Mouse (Mus musculus): ENCODE measurements at regions not wholly inside any gene's neighbourhood (a gene's known extent, or its start where the extent isn't known, plus 50 kb on each side); places are given as distances from the start of the nearest gene placed in this dataset.

DNA sequence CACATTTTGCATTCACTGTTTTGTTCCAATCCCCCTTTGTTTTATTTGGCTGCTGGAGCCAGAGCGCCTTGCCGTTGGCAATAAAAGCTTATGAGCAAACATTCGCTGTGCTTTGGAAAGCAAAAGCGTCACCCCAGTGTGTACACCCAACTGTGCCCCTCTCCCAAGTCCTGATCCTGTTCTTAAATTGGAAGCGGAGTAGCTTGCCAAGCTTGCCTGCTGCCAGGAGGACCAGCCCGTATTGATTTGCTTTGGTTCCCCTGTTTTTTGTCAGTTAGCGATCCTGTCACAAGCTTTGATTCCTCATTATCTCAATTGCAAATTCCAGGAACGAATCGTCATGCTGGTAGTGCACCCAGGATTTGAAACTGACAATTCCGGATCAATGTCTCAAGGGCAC lies 917.5 kb downstream of the Olfm4 start:
- H3K4me3 ChIP-seq (ENCODE audit: low read depth, low read length): no peak overlapping the region
- H3K9ac ChIP-seq (ENCODE audit: low read depth, low read length): no peak overlapping the region
- WGBS: 73% methylated on average over 10 of the region's 10 CpGs
- DNase-seq (ENCODE audit: low spot score): no peak
- H3K9me3 ChIP-seq (ENCODE audit: control insufficient read depth, low read length): no peaks in the 10 kb centered on the region
- no peak overlapping the region for H3K27ac ChIP-seq (ENCODE audit: low read depth, low read length)
- H3K4me1 ChIP-seq (replicated peaks; ENCODE audit: control insufficient read depth, insufficient read depth, low read length): no peaks in the 10 kb centered on the region
- H3K36me3 ChIP-seq (ENCODE audit: control insufficient read depth, insufficient read depth, low read length): no peaks in the 10 kb centered on the region
- no peaks in the 10 kb centered on the region for H3K27me3 ChIP-seq (ENCODE audit: control insufficient read depth, insufficient read depth, low read length)
- no peak for ATAC-seq (ENCODE audit: low FRiP score)
- no peak overlapping the region for H3K4me2 ChIP-seq (replicated peaks; ENCODE audit: low read depth, low read length)

DNA sequence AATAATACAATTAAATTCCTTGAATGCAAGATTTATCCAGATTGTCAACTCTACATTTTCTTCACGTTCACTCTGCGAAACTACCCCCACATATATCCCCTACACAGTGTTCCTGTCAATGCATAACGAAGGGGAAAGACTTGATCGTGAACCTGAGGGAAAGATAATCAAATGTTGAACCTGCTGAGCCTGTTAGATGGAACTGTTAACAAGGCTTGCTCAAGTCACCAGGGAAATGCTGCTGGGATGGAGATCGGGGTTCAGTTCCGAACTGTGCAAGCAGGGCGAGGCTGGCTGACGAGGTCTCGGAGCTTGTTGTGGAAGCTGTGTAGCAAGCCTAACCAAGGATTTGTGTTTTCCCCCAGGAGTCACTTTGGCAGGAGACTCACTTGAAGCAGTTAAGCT lies 917.9 kb downstream of the Olfm4 start:
- H3K36me3 ChIP-seq (ENCODE audit: control insufficient read depth, insufficient read depth, low read length): no peaks in the 10 kb centered on the region
- no peak overlapping the region for H3K9ac ChIP-seq (ENCODE audit: low read depth, low read length)
- no peaks in the 10 kb centered on the region for H3K27me3 ChIP-seq (ENCODE audit: control insufficient read depth, insufficient read depth, low read length)
- no peak; the same call in 1 of the 2 replicates for ATAC-seq (ENCODE audit: low FRiP score)
- 85% methylated on average over 9 of the region's 9 CpGs for WGBS
- DNase-seq (ENCODE audit: low spot score): peak; percentile 1
- no peaks in the 10 kb centered on the region for H3K9me3 ChIP-seq (ENCODE audit: control insufficient read depth, low read length)
- H3K4me1 ChIP-seq (replicated peaks; ENCODE audit: control insufficient read depth, insufficient read depth, low read length): no peaks in the 10 kb centered on the region
- H3K4me2 ChIP-seq (replicated peaks; ENCODE audit: low read depth, low read length): no peak overlapping the region
- H3K27ac ChIP-seq (ENCODE audit: low read depth, low read length): no peak overlapping the region
- H3K4me3 ChIP-seq (ENCODE audit: low read depth, low read length): no peak overlapping the region

DNA sequence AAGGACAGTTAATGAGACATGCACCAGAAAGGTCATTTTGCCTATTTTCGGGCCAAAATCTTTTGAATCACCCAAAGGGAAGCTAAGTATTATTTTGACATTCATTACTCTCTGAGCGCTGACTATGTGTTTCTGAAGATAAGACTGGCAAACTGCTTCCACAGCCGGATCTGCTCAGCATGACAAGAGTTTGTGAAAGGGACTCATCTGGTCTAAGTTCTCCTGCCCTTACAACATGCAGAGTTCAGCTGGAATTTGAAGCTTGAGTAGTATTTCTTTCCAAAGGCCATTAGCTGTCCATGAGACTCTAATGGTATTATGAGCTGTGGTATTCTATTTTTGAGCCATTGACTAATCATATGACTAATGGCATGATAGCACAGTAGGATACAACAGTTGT lies 932.1 kb downstream of the Olfm4 start:
- H3K36me3 ChIP-seq (ENCODE audit: control insufficient read depth, insufficient read depth, low read length): no peaks in the 10 kb centered on the region
- 79% methylated on average over 3 of the region's 3 CpGs for WGBS
- H3K27me3 ChIP-seq (ENCODE audit: control insufficient read depth, insufficient read depth, low read length): no peaks in the 10 kb centered on the region
- no peak overlapping the region for H3K27ac ChIP-seq (ENCODE audit: low read depth, low read length)
- H3K4me3 ChIP-seq (ENCODE audit: low read depth, low read length): no peak overlapping the region
- no peaks in the 10 kb centered on the region for H3K9me3 ChIP-seq (ENCODE audit: control insufficient read depth, low read length)
- no peak overlapping the region for H3K4me2 ChIP-seq (replicated peaks; ENCODE audit: low read depth, low read length)
- DNase-seq (ENCODE audit: low spot score) (no peak), ATAC-seq (ENCODE audit: low FRiP score) (no peak)
- no peaks in the 10 kb centered on the region for H3K4me1 ChIP-seq (replicated peaks; ENCODE audit: control insufficient read depth, insufficient read depth, low read length)
- no peak overlapping the region for H3K9ac ChIP-seq (ENCODE audit: low read depth, low read length)

DNA sequence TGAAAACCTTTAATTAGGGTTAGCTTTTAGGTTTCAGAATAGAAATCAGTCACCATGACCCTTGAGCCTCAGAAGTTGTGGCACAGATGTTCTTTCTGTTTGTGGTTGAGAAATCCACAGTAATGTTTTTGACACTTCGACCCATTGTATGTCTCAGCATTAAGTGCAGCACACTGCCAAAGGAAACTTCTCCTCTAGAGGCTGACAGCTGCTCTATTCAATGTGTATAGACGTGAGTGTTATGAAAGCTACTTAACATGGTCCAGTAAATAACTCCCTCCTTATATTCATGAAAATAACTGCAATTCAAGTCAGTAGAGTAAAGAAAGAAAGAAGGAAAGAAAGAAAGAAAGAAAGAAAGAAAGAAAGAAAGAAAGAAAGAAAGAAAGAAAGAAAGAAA lies 939.9 kb downstream of the Olfm4 start:
- Histone ChIP-seq H3K9me3 (ENCODE audit: control insufficient read depth, low read length) (no peaks in the 10 kb centered on the region), H3K27ac (ENCODE audit: low read depth, low read length) (no peak overlapping the region), H3K27me3 (ENCODE audit: control insufficient read depth, insufficient read depth, low read length) (no peaks in the 10 kb centered on the region), H3K4me1 (replicated peaks; ENCODE audit: control insufficient read depth, insufficient read depth, low read length) (no peaks in the 10 kb centered on the region), H3K36me3 (ENCODE audit: control insufficient read depth, insufficient read depth, low read length) (no peaks in the 10 kb centered on the region), H3K4me3 (ENCODE audit: low read depth, low read length) (no peak overlapping the region), H3K9ac (ENCODE audit: low read depth, low read length) (no peak overlapping the region), H3K4me2 (replicated peaks; ENCODE audit: low read depth, low read length) (no peak overlapping the region)
- no peak for ATAC-seq (ENCODE audit: low FRiP score)
- 68% methylated on average over 2 of the region's 2 CpGs for WGBS
- no peak for DNase-seq (ENCODE audit: low spot score)

DNA sequence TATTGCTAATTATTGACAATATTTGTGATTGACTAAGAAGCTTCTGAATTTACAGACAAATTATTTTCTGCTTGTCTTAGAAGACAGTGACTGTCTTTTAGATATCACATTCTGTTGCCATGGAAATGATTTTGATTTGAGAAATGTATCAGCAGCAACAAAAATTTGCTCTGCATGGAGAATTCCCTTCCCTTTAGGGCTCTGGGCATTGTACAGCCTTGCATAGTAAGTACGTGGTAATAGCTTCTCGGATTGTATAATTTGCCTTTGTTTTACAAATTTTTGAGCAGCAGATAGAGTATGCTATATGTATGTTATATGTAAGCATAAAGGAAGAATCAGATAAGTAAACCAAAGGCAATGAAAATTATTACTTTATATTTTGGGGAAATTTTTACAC lies 976.1 kb downstream of the Olfm4 start:
- H3K9me3 ChIP-seq (ENCODE audit: control insufficient read depth, low read length): no peaks in the 10 kb centered on the region
- no peaks in the 10 kb centered on the region for H3K27me3 ChIP-seq (ENCODE audit: control insufficient read depth, insufficient read depth, low read length)
- H3K4me2 ChIP-seq (replicated peaks; ENCODE audit: low read depth, low read length): no peak overlapping the region
- 84% methylated on average over 2 of the region's 2 CpGs for WGBS
- no peak overlapping the region for H3K9ac ChIP-seq (ENCODE audit: low read depth, low read length)
- ATAC-seq (ENCODE audit: low FRiP score) (no peak), DNase-seq (ENCODE audit: low spot score) (no peak)
- no peaks in the 10 kb centered on the region for H3K36me3 ChIP-seq (ENCODE audit: control insufficient read depth, insufficient read depth, low read length)
- no peak overlapping the region for H3K4me3 ChIP-seq (ENCODE audit: low read depth, low read length)
- H3K4me1 ChIP-seq (replicated peaks; ENCODE audit: control insufficient read depth, insufficient read depth, low read length): no peaks in the 10 kb centered on the region
- no peak overlapping the region for H3K27ac ChIP-seq (ENCODE audit: low read depth, low read length)

DNA sequence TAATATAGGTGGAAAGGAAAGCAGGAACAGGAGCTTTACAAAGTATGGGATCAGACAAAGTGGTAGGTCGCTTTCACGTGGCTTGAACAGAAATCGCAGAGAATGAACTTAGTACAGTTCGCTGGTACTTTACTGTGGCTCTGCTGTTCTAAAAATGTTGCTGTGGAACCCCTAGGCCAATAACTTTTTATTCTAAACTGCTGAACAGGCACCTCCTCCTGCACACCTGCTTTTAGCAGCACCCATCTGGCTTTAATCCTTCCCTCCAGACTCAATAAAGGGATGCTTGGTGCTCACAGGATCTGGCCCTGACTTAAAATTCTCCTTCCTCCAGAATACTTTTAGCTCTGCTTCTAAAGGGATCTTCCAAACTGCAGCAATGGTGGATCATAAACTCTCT lies 991.9 kb downstream of the Olfm4 start:
- Histone ChIP-seq H3K4me1 (replicated peaks; ENCODE audit: control insufficient read depth, insufficient read depth, low read length) (no peaks in the 10 kb centered on the region), H3K27me3 (ENCODE audit: control insufficient read depth, insufficient read depth, low read length) (no peaks in the 10 kb centered on the region), H3K4me2 (replicated peaks; ENCODE audit: low read depth, low read length) (no peak overlapping the region), H3K9me3 (ENCODE audit: control insufficient read depth, low read length) (no peaks in the 10 kb centered on the region), H3K4me3 (ENCODE audit: low read depth, low read length) (no peak overlapping the region), H3K36me3 (ENCODE audit: control insufficient read depth, insufficient read depth, low read length) (no peaks in the 10 kb centered on the region), H3K9ac (ENCODE audit: low read depth, low read length) (no peak overlapping the region), H3K27ac (ENCODE audit: low read depth, low read length) (no peak overlapping the region)
- WGBS: 87% methylated on average over 4 of the region's 4 CpGs
- DNase-seq (ENCODE audit: low spot score) (no peak), ATAC-seq (ENCODE audit: low FRiP score) (no peak)

DNA sequence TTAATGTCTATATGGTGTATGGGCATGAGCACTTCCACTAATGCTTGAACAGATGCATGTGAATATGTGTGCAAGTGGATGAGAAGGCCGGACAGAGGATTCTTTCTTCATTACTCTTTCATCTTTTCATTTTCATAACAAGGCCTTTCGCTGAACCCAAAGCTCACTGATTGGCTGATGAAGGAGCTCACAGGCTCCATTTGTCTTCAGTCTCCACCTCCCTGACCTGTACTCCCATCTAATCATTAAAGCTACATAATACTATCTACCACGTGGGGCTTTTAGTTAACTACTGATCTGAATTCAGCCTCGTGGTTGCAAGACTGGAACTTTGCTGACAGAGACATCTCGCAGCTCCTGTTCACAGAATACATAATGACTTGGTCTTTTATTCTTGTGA lies 992.8 kb downstream of the Olfm4 start:
- Histone ChIP-seq H3K27me3 (ENCODE audit: control insufficient read depth, insufficient read depth, low read length) (no peaks in the 10 kb centered on the region), H3K4me3 (ENCODE audit: low read depth, low read length) (no peak overlapping the region), H3K9me3 (ENCODE audit: control insufficient read depth, low read length) (no peaks in the 10 kb centered on the region), H3K4me2 (replicated peaks; ENCODE audit: low read depth, low read length) (no peak overlapping the region), H3K36me3 (ENCODE audit: control insufficient read depth, insufficient read depth, low read length) (no peaks in the 10 kb centered on the region), H3K9ac (ENCODE audit: low read depth, low read length) (no peak overlapping the region), H3K4me1 (replicated peaks; ENCODE audit: control insufficient read depth, insufficient read depth, low read length) (no peaks in the 10 kb centered on the region), H3K27ac (ENCODE audit: low read depth, low read length) (no peak overlapping the region)
- ATAC-seq (ENCODE audit: low FRiP score) (no peak; the same call in 1 of the 2 replicates), DNase-seq (ENCODE audit: low spot score) (no peak)
- 55% methylated on average over 5 of the region's 5 CpGs for WGBS

DNA sequence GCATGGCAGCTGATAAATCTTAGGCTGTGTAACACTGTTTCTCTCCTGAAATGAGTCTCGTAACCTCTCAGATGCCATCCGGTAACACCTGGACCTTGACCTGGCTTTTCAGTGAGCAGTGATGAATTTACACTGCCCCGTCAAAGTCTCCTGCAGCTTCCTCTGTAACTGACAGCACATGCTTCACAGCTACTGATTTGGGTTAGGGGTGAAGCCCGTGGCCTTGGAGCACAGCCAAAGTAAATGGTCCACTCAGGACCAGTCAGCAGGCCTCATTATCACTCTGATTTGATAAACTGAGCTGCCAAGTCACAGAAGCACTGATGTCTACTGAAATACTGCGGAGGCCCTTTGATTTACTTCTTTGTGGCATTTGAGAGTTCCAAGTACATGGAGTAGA lies 995.6 kb downstream of the Olfm4 start:
- H3K27ac ChIP-seq (ENCODE audit: low read depth, low read length): no peak overlapping the region
- no peaks in the 10 kb centered on the region for H3K4me1 ChIP-seq (replicated peaks; ENCODE audit: control insufficient read depth, insufficient read depth, low read length)
- no peak for ATAC-seq (ENCODE audit: low FRiP score)
- H3K27me3 ChIP-seq (ENCODE audit: control insufficient read depth, insufficient read depth, low read length): no peaks in the 10 kb centered on the region
- H3K9ac ChIP-seq (ENCODE audit: low read depth, low read length): no peak overlapping the region
- H3K4me3 ChIP-seq (ENCODE audit: low read depth, low read length): no peak overlapping the region
- H3K9me3 ChIP-seq (ENCODE audit: control insufficient read depth, low read length): no peaks in the 10 kb centered on the region
- no peak overlapping the region for H3K4me2 ChIP-seq (replicated peaks; ENCODE audit: low read depth, low read length)
- 62% methylated on average over 5 of the region's 5 CpGs for WGBS
- DNase-seq (ENCODE audit: low spot score): peak; percentile 12
- no peaks in the 10 kb centered on the region for H3K36me3 ChIP-seq (ENCODE audit: control insufficient read depth, insufficient read depth, low read length)

DNA sequence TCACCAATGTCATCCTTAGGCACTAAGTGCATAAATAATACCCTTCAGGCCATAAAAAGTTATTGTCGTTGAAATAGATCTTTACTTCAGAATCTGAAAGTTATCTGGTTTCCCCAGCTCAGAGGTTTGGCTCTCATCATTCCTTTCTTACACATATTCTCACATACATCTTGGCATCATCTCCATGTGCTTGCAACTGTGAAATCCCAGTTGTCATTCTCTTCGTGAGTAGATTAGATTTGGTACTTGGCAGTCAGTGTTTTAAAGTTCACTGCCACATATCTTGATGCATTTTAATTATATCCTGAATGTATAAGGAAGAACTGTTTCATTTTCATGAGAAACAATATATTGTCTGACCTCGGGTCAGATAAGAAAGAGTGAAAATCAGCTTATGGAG lies 1006.3 kb downstream of the Olfm4 start:
- WGBS: 85% methylated on average over 3 of the region's 3 CpGs
- Histone ChIP-seq H3K27ac (ENCODE audit: low read depth, low read length) (no peak overlapping the region), H3K9ac (ENCODE audit: low read depth, low read length) (no peak overlapping the region), H3K4me3 (ENCODE audit: low read depth, low read length) (no peak overlapping the region), H3K4me1 (replicated peaks; ENCODE audit: control insufficient read depth, insufficient read depth, low read length) (no peaks in the 10 kb centered on the region), H3K4me2 (replicated peaks; ENCODE audit: low read depth, low read length) (no peak overlapping the region), H3K9me3 (ENCODE audit: control insufficient read depth, low read length) (no peaks in the 10 kb centered on the region), H3K36me3 (ENCODE audit: control insufficient read depth, insufficient read depth, low read length) (no peaks in the 10 kb centered on the region), H3K27me3 (ENCODE audit: control insufficient read depth, insufficient read depth, low read length) (no peaks in the 10 kb centered on the region)
- DNase-seq (ENCODE audit: low spot score) (no peak), ATAC-seq (ENCODE audit: low FRiP score) (no peak)
